Mouse (Mus musculus): Measurements from ENCODE around the gene Fbrs.
"Not testable (repeated sequence)": the region's sequence is repeated elsewhere in the genome, so short reads cannot be mapped to it uniquely, and the experiment has no call there.

The Fbrs gene

GRCm38 (mm10) chr7:127476336-127476735 is 2.7 kb upstream of the Fbrs start:
- DNase-seq (ENCODE audit: inconsistent ontology term): no peak

DNA sequence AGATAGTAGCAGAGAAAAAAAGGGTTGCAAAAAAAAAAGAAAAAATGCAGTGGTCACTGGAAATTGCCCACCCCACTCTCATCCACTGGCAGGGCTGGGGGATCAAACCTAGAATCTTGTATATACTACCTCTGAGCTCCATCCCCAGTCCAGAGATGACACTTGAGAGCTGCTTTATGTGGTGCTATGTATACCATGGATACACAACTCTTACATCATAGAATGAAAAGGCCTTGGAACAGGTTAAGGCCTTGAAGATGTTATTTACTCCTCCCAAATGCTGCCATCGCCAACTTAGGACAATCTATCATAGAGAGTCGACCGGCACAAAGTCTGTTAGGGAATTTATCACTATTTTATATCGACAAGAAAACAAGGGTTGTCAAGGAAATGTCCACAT is 2.1 kb upstream of the Fbrs start:
- DNase-seq (ENCODE audit: inconsistent ontology term): no peak

GRCm38 (mm10) chr7:127477687-127478634 is 1.0 kb upstream of the Fbrs start:
- peak; percentile 100 for DNase-seq (ENCODE audit: inconsistent ontology term)

- DNase-seq (ENCODE audit: inconsistent ontology term): peak; percentile 44
These were observed 573 bp downstream of the Fbrs start for GRCm38 (mm10) chr7:127479318-127480225.

GRCm38 (mm10) chr7:127480321-127480720 is 1.3 kb downstream of the Fbrs start:
- no peak for DNase-seq (ENCODE audit: inconsistent ontology term)

DNA sequence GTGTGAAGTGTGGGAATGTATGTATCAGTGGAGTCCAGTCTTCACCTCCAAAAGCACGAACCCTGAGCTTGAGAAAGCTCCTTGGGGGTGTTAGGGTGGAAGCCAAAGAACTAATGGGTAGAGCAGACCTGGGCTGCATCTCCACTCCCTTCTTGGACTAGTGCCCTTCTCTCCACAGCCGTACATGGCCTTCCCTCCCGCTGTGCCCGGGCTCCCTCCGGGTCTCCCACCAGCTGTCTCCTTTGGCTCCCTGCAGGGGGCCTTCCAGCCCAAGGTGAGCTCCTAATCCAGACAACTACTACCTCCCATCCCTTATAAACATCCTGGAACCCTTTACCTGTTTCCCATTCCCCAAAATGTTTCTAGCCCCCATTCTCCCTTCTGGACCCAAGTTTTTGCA is 6.4 kb downstream of the Fbrs start:
- DNase-seq (ENCODE audit: inconsistent ontology term): no peak

DNA sequence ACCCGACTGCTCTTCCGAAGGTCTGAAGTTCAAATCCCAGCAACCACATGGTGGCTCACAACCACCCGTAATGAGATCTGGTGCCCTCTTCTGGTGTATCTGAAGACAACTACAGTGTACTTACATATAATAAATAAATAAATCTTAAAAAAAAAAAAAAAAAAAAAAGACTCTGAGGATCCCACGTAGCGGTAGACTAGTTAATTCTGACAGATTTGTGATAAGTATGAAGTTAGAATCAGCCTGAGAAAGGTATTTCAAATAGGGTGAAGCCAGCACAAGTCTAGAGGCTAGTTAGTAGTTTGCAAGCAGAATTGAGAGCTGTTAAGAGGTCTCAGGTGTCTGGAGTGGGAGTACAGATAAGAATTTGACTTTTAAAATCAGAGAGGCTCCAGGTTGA is 9.4 kb downstream of the Fbrs start:
- not testable (repeated sequence) for DNase-seq (ENCODE audit: inconsistent ontology term)

DNA sequence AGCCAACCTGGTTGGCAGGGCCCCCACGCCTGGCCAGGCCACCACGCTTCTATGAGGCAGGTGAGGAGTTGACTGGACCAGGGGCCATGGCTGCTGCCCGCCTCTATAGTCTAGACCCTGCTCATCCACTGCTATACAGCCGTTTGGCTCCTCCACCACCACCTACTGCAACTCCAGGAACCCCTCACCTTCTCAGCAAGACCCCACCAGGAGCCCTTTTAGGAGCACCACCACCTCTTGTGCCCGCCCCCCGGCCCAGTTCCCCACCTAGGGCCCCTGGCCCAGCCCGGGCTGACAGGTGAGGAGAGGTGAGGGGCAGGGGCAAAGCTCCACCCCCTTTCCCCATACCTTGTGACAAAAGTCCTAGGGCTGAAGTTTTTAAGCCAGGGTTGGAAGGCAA is 11.0 kb downstream of the Fbrs start:
- no peak for DNase-seq (ENCODE audit: inconsistent ontology term)

DNA sequence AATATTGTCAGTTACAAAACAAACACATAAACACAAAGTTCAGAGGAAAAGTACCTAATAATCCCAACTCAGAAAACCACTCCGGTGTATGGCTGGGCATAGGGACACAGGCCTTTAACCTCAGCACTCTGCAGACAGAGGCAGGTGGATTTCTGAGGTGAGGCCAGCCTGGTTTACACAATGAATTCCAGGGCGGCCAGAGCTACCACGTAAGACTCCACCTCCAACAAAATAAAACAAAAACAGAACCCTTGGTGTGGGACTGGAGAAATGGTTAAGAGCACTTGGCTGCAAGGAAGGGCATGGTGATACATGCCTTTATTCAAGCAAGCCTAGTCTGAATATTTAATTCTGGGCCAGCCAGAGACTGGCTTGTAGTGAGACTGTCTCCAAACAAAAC is 12.8 kb downstream of the Fbrs start:
- DNase-seq (ENCODE audit: inconsistent ontology term): no peak

DNA sequence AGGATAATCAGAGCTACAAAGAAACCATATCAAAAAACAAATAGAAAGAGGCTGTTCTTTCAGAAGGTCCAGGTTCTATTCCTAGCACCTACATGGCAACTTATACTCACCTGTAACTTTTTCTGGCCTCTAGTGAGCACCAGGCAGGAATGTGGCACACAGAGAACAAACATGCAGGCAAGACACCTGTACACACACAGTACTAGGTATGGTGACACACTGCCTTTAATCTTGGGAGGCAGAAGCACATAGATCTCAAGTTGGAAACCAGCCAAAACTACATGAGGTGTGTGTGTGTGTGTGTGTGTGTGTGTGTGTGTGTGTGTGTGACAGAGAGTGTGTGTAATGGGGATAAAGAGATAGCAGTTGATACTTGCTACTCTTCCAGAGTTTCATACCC is 15.6 kb downstream of the Fbrs start:
- DNase-seq (ENCODE audit: inconsistent ontology term): no peak

DNA sequence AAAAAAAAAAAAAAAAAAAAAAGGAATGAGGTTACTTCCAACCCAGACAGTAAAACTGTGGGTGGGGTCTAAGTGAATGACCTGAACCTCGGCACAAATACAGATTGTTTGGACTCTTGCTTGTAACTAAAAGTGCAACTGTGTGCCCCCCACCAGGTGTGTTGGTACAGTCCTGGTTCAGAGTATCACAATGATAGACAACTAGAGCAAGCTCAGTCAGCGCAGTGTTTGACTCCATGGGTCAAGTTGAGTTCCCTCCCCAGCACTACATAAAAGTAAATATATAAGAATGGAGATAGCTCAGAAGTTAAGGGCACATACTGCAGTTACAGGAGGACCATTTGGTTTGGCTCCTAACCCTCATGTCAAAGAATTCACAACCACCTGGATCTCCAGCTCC is 18.4 kb downstream of the Fbrs start:
- DNase-seq (ENCODE audit: inconsistent ontology term): no peak

DNA sequence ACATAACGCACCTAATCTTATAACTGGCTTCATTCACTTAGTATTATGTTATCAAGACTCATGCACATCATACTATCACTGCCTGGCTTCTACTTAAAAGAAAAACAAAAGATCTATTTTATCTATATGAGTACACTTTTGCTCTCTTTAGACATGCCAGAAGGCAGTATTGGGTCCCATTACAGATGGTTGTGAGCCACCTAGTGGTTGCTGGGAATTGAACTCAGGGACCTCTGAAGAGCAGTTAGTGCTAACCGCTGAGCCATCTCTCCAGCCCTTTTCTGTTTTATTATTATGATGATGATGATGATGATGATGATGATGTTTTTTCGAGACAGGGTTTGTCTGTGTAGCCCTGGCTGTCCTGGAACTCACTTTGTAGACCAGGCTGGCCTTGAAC is 19.4 kb downstream of the Fbrs start:
- DNase-seq (ENCODE audit: inconsistent ontology term): peak; percentile 29

- DNase-seq (ENCODE audit: inconsistent ontology term): no peak
These were observed 29.3 kb downstream of the Fbrs start for GRCm38 (mm10) chr7:127508291-127508690.

GRCm38 (mm10) chr7:127509830-127510229 is 30.8 kb downstream of the Fbrs start:
- DNase-seq (ENCODE audit: inconsistent ontology term): not testable (repeated sequence)

- no peak for DNase-seq (ENCODE audit: inconsistent ontology term)
These were observed 32.2 kb downstream of the Fbrs start for GRCm38 (mm10) chr7:127511241-127511640.

DNA sequence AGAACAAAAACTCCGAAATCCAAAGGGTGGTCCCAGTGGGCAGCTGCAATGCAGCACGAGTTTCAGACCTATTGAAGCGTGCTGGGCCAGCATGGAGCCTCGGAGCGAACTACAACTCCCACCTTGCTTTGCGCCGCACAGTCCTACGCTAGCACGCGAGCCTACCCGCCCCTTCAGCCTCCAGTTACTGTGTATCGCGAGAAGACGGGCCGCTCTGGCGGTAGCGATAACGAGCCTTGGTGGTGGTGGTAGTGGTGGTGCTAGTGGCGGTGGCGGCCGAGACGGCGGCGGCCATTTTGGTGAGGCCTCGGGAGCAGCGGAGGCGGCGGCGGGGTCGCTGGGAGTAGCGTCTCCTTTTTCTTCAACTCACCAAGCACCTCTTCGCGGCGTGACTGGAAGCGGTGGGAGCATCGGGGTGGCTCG is 32.8 kb downstream of the Fbrs start, which contains the start of gene Srcap:
Gene Srcap, plus strand, starts transcription at position 176 of the 423 bp plus-strand sequence.
- peak; percentile 96 for DNase-seq (ENCODE audit: inconsistent ontology term)

- peak; percentile 95 for DNase-seq (ENCODE audit: inconsistent ontology term)
These were observed 33.4 kb downstream of the Fbrs start for GRCm38 (mm10) chr7:127512231-127513015.

GRCm38 (mm10) chr7:127513016-127513390 is 34.0 kb downstream of the Fbrs start:
- DNase-seq (ENCODE audit: inconsistent ontology term): no peak

DNA sequence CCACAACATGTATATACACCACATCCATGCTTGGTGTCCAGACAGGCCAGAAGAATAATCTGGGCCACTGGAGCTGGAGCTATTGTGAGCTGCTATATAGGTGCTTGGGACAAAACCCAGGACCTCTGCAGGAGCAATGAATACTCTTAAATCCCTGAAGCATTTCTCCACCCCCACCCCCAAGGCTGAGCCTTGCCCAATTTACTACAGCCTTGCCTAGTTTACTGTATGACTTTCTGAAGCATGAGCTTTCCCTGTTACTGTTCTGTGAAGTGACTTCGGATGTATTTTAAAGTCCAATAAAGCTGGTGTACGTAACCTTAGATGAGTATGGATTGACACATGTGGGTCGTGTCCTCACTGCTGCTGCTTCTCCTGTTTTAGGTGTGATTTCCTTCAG is 34.8 kb downstream of the Fbrs start:
- DNase-seq (ENCODE audit: inconsistent ontology term): no peak

DNA sequence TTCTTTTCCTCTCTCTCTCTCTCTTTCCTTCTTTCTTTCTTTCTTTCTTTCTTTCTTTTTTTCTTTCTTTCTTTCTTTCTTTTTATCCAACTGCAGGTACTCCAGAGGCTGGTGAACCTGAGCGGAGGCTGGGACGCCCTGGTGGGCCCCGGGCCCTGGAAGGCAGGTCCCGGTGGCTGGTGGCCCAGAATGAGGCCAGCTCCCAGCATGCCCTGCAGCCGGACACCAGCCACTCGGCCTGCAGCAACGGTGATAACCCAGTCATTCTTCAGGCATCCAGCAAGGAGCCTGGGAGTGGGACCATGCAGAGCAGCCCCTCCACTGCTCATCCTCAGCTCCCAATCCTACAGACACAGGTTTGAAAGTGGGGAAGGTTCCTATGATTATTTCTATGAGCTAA is 36.8 kb downstream of the Fbrs start:
- no peak for DNase-seq (ENCODE audit: inconsistent ontology term)

GRCm38 (mm10) chr7:127516344-127516743 is 37.3 kb downstream of the Fbrs start:
- DNase-seq (ENCODE audit: inconsistent ontology term): no peak

- no peak for DNase-seq (ENCODE audit: inconsistent ontology term)
These were observed 40.3 kb downstream of the Fbrs start, which contains the start of gene Gm42715 for GRCm38 (mm10) chr7:127519284-127519683. TSS of gene Gm42715 (plus strand) at chr7:127519584.
